Comparison of ENCODE assay signal across 29 mouse cellular contexts in genomic region chrX:53757736-53758135, GRCm38 (mm10). TPM values are rescaled to one million over a fixed set of nuclear protein-coding genes. Genes with fewer than 3 reads are reported as not detected.
A peak's percentile ranks its signal among the peaks of the same experiment; 100 is the strongest.
DNase-seq lines count a peak whose midpoint lies in the region; ATAC-seq and TF ChIP-seq lines count a peak whose summit lies in the region.
"Had no signal": no experiment of that assay in that cellular context is flagged by ENCODE, and none has a peak within 500 bp of the region (broad histone marks: within the 10 kb centered on the region; RNA-seq: fewer than 3 reads in every experiment).

Gene 1700013H16Rik (minus strand): TSS chrX:53757831.

- peak; percentile 83 for TF ChIP-seq POLR2A in testis, adult 2 months (IDR thresholded peaks at IDR 0.05; ENCODE audit: control insufficient read depth, low read depth, low read length)

- DNase-seq in ES-CJ7 (ENCODE audit: low read depth, low spot score) (peak; percentile 1), R1 (ENCODE audit: low read depth, low spot score) (peak; percentile 59)
- DNase-seq in testis, postnatal 14 days (ENCODE audit: low spot score) = peak; percentile 88
- DNase-seq in spleen, postnatal 14 days (ENCODE audit: low spot score in 2 of 2) = no peak
- DNase-seq in hindbrain, embryonic 14.5 days (ENCODE audit: low spot score) = no peak
- DNase-seq in frontal cortex, adult 2 months (ENCODE audit: extremely low spot score in 1 of 2, low spot score in 1 of 2) = no peak
- DNase-seq: adrenal gland, adult 8-10 months; adrenal gland, postnatal 14 days; adrenal gland, postnatal 36 days; B cell, adult 2 months; cerebellum, adult 11-12 months; cerebellum, adult 2 months; cerebellum, adult 9-10 months; cerebellum, postnatal 10 days; cerebellum, postnatal 36 days; embryo, embryonic 11 days had no signal

- H3K9ac ChIP-seq in hindbrain, embryonic 14.5 days = no peak within 1 kb of the TSS
- H3K9ac ChIP-seq: embryonic facial prominence, embryonic 13.5 days; embryonic facial prominence, embryonic 15.5 days; forebrain, embryonic 12.5 days had no signal

- WGBS in hindbrain, embryonic 14.5 days = 94% methylated on average over 16 of the region's 16 CpGs

- no peaks in the 10 kb centered on the region for H3K36me3 ChIP-seq in testis, adult 2 months (ENCODE audit: control insufficient read depth, insufficient read depth, low read length)
- H3K36me3 ChIP-seq in hindbrain, embryonic 14.5 days (replicated peaks; ENCODE audit: control insufficient read depth, insufficient read depth) = no peaks in the 10 kb centered on the region
- H3K36me3 ChIP-seq: embryonic facial prominence, embryonic 13.5 days; embryonic facial prominence, embryonic 15.5 days; forebrain, embryonic 10.5 days; forebrain, embryonic 12.5 days; G1E had no signal

- no peak within 1 kb of the TSS for H3K4me2 ChIP-seq in hindbrain, embryonic 14.5 days (replicated peaks)
- H3K4me2 ChIP-seq: embryonic facial prominence, embryonic 13.5 days; embryonic facial prominence, embryonic 15.5 days; forebrain, embryonic 12.5 days had no signal

- H3K27me3 ChIP-seq in testis, adult 2 months (ENCODE audit: control insufficient read depth, insufficient read depth, low read length) = no peaks in the 10 kb centered on the region
- H3K27me3 ChIP-seq in hindbrain, embryonic 14.5 days (ENCODE audit: control insufficient read depth, insufficient read depth, low read length) = no peaks in the 10 kb centered on the region
- H3K27me3 ChIP-seq: CH12.LX; embryonic facial prominence, embryonic 13.5 days; embryonic facial prominence, embryonic 15.5 days; forebrain, embryonic 12.5 days had no signal

- peak within 1 kb of the TSS; percentile 96 for H3K27ac ChIP-seq in testis, adult 2 months (ENCODE audit: control insufficient read depth, insufficient read depth, low read depth, low read length)
- no peak within 1 kb of the TSS for H3K27ac ChIP-seq in hindbrain, embryonic 14.5 days
- H3K27ac ChIP-seq: embryonic facial prominence, embryonic 13.5 days; embryonic facial prominence, embryonic 15.5 days; forebrain, embryonic 10.5 days; forebrain, embryonic 12.5 days had no signal

- no peak for TF ChIP-seq CTCF in testis, adult 2 months (IDR thresholded peaks at IDR 0.05; ENCODE audit: control insufficient read depth, insufficient read depth, insufficient replicate concordance, low read depth, low read length)

- peak within 1 kb of the TSS; percentile 93 for H3K4me3 ChIP-seq in testis, adult 2 months (ENCODE audit: control insufficient read depth, low read depth, low read length)
- no peak within 1 kb of the TSS for H3K4me3 ChIP-seq in hindbrain, embryonic 14.5 days (replicated peaks; ENCODE audit: low read length)
- H3K4me3 ChIP-seq: embryonic facial prominence, embryonic 13.5 days; embryonic facial prominence, embryonic 15.5 days; erythroblast, embryonic 14.5 days; forebrain, embryonic 10.5 days; forebrain, embryonic 12.5 days had no signal

- H3K4me1 ChIP-seq in testis, adult 2 months (ENCODE audit: control insufficient read depth, insufficient read depth, low read length) = no peaks in the 10 kb centered on the region
- H3K4me1 ChIP-seq in hindbrain, embryonic 14.5 days (replicated peaks; ENCODE audit: control insufficient read depth, insufficient read depth, low read length) = no peaks in the 10 kb centered on the region
- H3K4me1 ChIP-seq: embryonic facial prominence, embryonic 13.5 days; embryonic facial prominence, embryonic 15.5 days; forebrain, embryonic 10.5 days; forebrain, embryonic 12.5 days had no signal

- no peak for ATAC-seq in hindbrain, embryonic 14.5 days (ENCODE audit: low FRiP score)
- ATAC-seq: activated CD4-positive, CD25-positive, alpha-beta regulatory T cell, adult 4 months; CD4-positive, CD25-positive, alpha-beta regulatory T cell, adult 4 months; forebrain, embryonic 14.5 days; forebrain, embryonic 16.5 days; Patski had no signal

- H3K9me3 ChIP-seq in hindbrain, embryonic 14.5 days (ENCODE audit: control insufficient read depth, low read length) = peaks cover 10% of the 10 kb centered on the region; the same call in 1 of the 2 replicates
- H3K9me3 ChIP-seq: embryonic facial prominence, embryonic 13.5 days; embryonic facial prominence, embryonic 15.5 days had no signal

RNA-seq across cellular contexts. Expression of gene 1700013H16Rik, which starts in this region (rescaled TPM):
- 3.0 and 5.1 TPM in 2 replicates for polyA plus RNA-seq in testis, adult 2 months (2012; rRNA removed)
- polyA plus RNA-seq in hindbrain, embryonic 14.5 days (2014; fragmentation: Nextera tagmentation; extraction: Ambion mirVana) = not detected in 2 replicates
- not detected in 2 replicates for polyA plus RNA-seq in frontal cortex, adult 2 months (2012; rRNA removed)
- polyA plus RNA-seq: activated CD4-positive, CD25-positive, alpha-beta regulatory T cell, adult 4 months; CD4-positive, CD25-positive, alpha-beta regulatory T cell, adult 4 months; cerebellum, adult 2 months; embryonic facial prominence, embryonic 13.5 days; embryonic facial prominence, embryonic 15.5 days; erythroblast, embryonic 14.5 days; forebrain, embryonic 10.5 days; forebrain, embryonic 12.5 days; forebrain, embryonic 14.5 days; forebrain, embryonic 16.5 days; G1E; Patski had no signal

Comparison
In these comparisons a context has a peak if more than half of its experiments do, and no peak if none do; other contexts are left out.
1. DNase-seq: peak in ES-CJ7 (single experiment), R1 (single experiment) and testis, postnatal 14 days (single experiment); none in spleen, postnatal 14 days (0 of 2), hindbrain, embryonic 14.5 days (single experiment) and frontal cortex, adult 2 months (0 of 2).